Mouse (Mus musculus) fibroblast of lung, adult 2 months (primary cell): Measurements from ENCODE around the gene Plcxd3.
"Not testable (repeated sequence)": the region's sequence is repeated elsewhere in the genome, so short reads cannot be mapped to it uniquely, and the experiment has no call there.

ENCODE experiments used
- DNase-seq: peaks from one replicate; pipeline ENCODE4 v3.0.0-alpha.2; 2011; ENCODE audit warnings: low read depth

The Plcxd3 gene

DNA sequence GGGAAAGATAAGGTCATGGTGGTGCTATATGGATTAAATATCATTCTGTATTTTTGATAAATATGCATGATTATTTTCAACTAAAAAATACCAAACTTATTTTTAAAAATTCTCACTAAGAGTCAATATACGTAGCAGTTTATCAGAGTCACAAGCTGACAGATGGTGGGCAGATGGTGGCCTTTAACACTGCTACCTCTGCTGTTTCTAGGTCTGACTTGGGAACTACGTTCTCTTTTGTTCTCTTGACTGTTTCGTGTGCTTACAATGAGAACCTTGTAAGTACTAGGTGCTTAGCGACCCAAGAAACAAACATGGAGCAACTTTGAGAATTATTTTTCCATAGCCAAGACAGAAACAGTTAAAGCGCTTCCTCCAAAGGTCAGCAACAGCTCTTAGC, 183.8 kb downstream of the Plcxd3 start:
- DNase-seq: no peak

- peak; percentile 27 for DNase-seq
Observed at GRCm38 (mm10) chr15:4561431-4561970, 186.2 kb downstream of the Plcxd3 start.

DNA sequence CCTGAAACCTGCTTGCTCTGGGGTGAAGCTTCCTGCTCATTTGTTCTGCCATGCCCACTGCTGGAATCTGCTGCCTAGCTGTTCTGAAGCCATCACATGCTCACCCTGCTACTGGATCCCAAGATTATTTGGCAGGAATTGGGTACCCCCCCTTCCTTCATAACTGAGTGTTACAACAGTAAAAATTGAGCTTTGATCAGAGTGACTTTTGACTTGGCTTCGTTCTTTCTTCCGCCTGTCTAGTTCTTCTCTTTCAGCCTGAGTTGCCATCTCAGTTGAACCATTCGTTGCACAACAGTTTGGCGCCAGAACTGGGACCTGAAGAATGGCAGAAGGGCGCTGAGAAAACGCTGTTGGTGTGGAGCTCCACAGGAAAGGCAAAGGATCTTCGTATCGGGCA, 220.2 kb downstream of the Plcxd3 start:
- DNase-seq: not testable (repeated sequence)

GRCm38 (mm10) chr15:4598661-4599060, 223.4 kb downstream of the Plcxd3 start:
- DNase-seq: not testable (repeated sequence)

DNA sequence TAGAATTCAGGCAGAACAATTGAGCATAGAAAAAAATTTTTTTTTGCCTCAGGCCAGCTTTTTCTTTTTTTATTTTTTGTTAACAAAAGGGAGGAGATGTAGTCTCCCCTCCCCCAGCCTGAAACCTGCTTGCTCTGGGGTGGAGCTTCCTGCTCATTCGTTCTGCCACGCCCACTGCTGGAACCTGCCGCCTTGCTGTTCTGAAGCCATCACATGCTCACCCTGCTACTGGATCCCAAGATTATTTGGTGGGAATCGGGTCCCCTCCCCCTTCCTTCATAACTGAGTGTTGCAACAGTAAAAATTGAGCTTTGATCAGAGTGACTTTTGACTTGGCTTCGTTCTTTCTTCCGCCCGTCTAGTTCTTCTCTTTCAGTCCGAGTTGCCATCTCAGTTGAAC, 224.0 kb downstream of the Plcxd3 start:
- DNase-seq: not testable (repeated sequence)

DNA sequence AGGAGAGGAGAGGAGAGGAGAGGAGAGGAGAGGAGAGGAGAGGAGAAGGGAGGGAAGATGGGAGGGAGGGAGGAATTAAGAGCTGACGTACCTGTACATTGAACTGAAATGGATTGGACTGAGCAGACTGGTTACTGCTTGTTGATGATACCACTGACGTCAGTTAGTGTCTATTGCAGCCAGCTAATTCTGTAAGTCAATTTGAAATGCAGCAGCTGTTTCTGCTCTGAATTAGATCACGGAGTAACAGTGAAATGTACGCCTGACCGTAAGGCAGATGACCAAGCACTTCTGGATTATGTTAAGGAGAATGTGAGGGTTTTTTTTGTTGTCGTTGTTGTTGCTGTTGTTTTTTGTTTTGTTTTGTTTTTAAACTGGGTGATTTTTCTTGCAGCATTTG, 230.3 kb downstream of the Plcxd3 start:
- DNase-seq: no peak
